Mouse (Mus musculus): Measurements from ENCODE around the gene Gm17617.

The Gm17617 gene

GRCm38 (mm10) chr13:55133448-55133847, at the start of gene Gm17617:
Gene Gm17617, minus strand, starts transcription at chr13:55133548.
- no peak for DNase-seq (ENCODE audit: low spot score)

DNA sequence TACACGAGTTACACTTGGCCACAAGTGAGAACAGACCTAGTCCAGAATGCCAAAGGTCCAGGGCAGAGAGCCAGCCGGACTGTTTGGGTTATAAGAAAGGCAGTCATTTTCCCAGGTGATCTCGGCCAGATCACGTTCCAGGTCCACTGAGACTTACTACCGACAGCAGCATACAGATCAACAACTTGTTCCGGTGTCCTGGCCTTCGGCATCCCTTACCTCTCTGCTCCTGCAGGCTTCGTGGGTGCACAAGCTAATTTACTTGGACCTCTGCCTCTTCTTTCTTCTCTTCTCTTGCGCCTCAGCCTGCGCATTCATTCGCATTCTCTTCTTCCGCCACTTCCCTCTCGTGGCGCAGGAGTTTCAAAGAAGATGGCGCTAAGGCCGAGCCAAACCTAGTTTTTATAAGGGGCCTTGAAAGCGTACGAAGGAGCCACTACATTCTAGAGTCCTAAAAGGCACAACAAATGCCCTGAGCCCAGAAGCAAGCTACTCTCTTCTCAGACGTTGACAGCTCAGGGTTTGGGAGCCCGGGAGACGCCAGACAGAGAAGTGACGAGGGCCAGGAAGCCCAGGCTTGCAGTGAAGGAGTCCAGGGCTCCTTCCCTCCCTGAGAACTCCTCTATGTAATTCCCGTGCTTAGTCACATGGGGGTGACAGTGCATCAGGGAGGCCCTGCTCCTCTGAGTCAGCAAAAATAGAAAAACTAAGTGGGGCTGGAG, 49.0 kb upstream of the Gm17617 start:
- DNase-seq (ENCODE audit: low spot score): peak; percentile 87

- no peak for DNase-seq (ENCODE audit: low spot score)
Measured at GRCm38 (mm10) chr13:55181786-55182172, 48.4 kb upstream of the Gm17617 start.

GRCm38 (mm10) chr13:55179591-55179990, 46.2 kb upstream of the Gm17617 start:
- DNase-seq (ENCODE audit: low spot score): no peak

DNA sequence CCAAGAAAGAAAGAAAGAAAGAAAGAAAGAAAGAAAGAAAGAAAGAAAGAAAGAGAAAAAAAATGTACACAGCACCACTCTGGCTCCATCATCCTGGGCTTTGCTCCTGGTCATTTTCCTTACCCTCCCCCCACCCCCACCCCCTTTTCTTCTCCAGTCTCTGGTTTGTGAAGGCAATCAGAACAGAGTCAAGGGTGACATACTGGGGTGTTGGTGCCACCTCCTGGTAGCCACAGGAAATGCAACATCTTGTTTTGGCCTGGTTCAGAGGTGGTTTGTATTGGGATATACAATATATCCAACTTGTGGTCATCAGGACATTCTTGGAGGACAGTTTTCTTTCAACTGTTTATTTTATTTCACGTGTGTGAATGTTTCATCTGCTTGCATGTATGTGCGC, 45.2 kb upstream of the Gm17617 start:
- DNase-seq (ENCODE audit: low spot score): peak; percentile 87

DNA sequence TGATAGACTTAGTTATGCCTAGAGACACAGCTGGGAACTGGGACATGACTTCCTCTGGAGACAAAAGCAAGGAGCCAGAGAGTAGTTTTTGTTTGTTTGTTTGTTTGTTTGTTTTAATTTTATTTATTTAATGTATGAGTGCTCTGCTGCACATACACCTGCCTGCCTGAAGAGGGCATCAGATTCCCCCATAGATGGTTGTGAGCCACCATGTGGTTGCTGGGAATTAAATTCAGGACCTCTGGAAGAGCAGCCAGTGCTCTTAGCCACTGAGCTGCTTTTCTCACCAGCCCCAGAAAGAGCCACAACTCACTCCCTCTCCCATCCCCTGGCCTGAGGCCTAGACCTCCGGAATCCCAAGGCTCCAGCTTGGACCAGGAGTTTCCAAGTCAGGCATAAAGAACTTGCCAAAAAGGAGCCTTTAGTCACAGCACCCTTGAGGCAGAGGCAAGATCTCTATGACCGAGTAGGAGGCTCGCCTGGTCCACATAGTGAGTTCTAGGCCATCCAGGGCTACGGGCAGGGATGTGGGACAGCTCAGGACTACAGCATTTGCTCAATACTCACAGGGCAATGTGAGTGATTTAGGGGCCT, 44.7 kb upstream of the Gm17617 start:
- no peak for DNase-seq (ENCODE audit: low spot score)

DNA sequence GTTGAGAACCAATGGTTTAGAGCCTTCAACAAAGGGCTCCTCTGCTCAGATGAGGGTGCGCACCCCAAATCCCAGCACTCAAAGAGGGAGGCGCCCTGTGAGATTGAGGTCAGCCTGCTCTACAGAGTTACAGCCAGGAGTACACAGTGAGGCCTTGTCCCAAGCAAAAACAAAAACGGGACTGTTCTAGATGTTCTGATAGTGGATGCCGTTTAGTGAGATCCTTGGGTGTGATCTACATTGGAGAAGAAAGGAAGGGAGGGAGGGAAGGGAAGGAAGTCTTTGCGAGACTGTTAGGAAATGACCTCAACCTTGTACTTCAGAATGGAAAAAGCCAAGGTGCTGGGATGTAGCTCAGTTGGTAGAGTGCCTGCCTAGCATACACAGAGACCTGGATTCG, 42.9 kb upstream of the Gm17617 start:
- no peak for DNase-seq (ENCODE audit: low spot score)

- DNase-seq (ENCODE audit: low spot score): no peak
Measured at GRCm38 (mm10) chr13:55174347-55174746, 41.0 kb upstream of the Gm17617 start.

DNA sequence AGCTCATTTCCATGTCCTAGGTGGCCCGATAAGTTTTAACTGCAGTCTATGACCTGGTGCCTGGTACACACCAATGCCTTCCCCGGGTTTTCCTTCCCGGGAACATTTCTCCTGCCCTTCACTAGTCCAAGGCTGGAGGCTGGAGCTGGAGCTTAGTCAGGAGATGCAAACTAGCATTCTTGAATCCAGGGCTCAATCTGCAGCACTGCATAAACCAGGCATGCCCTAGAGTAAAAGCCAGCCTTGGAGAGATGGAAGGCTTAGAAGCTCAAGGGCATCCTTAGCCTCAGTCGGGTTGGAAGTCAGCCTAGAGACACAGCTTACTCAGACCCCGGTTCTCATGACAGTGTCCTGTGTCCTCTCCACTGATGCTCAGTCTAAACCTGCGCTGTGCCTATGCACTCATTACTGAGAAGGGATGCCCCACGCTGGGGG, 39.0 kb upstream of the Gm17617 start:
- DNase-seq (ENCODE audit: low spot score): no peak

GRCm38 (mm10) chr13:55171517-55172335, 38.4 kb upstream of the Gm17617 start:
- DNase-seq (ENCODE audit: low spot score): peak; percentile 58

- no peak for DNase-seq (ENCODE audit: low spot score)
Measured at GRCm38 (mm10) chr13:55168958-55169369, 35.6 kb upstream of the Gm17617 start.

- DNase-seq (ENCODE audit: low spot score): no peak
Measured at GRCm38 (mm10) chr13:55168255-55168654, 34.9 kb upstream of the Gm17617 start.

DNA sequence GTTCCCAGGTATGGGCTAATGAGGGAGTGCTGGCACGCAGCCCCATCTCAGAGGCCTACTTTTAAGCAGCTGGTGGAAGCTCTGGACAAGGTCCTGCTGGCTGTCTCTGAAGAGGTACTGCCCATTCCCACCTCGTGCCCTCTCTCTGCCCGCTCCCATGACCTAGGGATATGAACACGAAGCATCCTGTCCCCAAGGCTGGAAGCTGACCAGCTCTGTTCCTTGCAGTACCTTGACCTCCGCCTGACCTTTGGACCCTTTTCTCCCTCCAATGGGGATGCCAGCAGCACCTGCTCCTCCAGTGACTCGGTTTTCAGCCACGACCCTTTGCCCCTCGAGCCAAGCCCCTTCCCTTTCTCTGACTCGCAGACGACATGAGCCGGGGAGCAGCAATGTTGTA, 34.5 kb upstream of the Gm17617 start:
- no peak for DNase-seq (ENCODE audit: low spot score)

DNA sequence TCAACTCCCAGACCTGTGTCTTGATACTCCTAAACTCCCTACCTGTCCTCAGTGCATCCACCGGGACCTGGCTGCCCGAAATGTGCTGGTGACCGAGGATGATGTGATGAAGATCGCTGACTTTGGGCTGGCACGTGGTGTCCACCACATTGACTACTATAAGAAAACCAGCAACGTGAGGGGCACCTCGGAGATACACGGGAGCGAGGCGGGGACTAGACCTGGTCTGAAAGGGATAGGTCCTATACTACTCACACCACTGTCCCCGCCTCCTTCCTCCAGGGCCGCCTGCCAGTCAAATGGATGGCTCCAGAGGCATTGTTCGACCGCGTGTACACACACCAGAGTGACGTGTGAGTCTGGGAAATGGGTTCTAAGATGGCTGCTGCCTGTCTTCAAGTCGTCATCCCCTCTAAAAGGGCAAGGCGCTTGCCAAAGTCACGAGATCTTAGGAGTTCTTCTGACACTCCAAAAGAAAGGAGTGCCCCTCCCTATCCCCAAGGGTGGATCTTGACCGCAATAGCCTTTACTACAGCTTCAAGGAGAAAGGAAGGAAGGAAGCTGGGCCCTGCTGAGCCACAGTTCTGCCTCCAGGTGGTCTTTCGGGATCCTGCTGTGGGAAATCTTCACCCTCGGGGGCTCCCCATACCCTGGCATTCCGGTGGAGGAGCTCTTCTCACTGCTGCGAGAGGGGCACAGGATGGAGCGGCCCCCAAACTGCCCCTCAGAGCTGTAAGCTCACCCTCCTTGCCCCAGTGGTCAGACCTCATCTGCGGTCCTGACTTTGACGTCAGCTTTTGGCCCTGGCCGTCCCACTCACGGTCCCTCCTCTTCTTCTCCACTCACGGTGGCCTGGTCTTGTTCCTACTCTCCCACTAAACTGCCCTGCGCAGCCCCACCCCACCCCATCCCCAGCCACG, 33.7 kb upstream of the Gm17617 start:
- DNase-seq (ENCODE audit: low spot score): no peak

GRCm38 (mm10) chr13:55165831-55166339, 32.5 kb upstream of the Gm17617 start:
- no peak for DNase-seq (ENCODE audit: low spot score)

GRCm38 (mm10) chr13:55163553-55163952, 30.2 kb upstream of the Gm17617 start:
- DNase-seq (ENCODE audit: low spot score): no peak

- DNase-seq (ENCODE audit: low spot score): no peak
Measured at GRCm38 (mm10) chr13:55162365-55162764, 29.0 kb upstream of the Gm17617 start.

GRCm38 (mm10) chr13:55153951-55154350, 20.6 kb upstream of the Gm17617 start:
- DNase-seq (ENCODE audit: low spot score): no peak

DNA sequence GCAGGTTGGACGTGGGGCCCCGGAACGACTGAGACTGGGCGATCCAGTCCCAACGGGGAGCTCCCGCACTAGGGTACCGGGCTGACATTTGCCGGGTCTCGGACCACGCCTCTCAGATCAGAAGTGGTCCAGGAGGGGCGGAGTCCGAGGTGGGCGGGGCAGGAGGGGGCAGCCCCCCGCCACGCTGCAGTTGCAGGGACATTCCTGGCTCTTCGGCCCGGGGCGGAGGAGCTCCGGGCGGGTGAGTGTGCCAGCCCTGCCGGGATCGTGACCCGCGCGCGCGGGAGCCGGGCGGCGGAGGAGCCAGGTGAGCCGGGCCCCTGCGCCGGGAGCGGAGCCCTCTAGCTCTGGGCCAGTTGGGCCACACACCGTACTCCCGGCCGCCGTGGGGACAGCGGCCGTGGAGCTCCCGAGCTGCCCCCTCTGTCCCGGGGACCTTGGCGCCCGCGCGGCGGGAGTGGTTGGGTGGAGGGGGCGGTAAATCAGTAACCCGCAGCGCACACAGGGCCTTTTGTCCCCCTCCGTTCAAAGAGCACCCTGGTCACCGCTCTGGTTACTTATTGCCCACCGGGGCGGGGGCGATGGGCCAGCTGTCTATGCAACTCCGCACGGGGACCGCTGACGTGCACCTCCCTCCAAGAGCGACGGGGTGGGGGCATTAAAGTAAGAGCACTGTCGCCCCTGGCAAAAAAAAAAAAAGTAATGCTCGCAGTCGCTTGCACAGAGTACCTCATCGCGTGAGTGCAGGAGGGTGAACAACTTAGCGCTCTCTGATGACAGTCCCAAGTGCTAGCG, 19.5 kb upstream of the Gm17617 start, which contains the start of gene Fgfr4:
Gene Fgfr4 (plus strand): TSS at position 20 of the 795 bp plus-strand sequence.
- DNase-seq (ENCODE audit: low spot score): peak; percentile 76

GRCm38 (mm10) chr13:55140271-55140670, 6.9 kb upstream of the Gm17617 start:
- DNase-seq (ENCODE audit: low spot score): no peak

DNA sequence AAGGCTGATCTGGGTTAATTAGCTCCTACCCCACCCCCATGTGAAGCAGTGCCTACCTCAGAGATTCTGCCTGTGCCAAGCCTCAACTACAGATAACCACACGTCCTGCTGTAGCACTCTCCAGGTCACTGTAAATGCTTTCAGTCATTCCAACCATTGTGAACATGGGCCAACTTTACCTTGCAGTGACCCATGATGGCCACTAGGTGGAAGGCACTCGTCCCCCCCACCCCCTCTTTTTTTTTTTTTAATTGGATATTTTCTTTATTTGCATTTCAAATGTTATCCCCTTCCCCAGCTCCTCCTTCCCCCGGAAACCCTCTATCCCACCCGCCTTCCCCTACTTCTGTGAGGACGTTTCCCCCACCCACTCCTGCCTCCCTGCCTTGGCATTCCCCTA, 2.0 kb upstream of the Gm17617 start:
- DNase-seq (ENCODE audit: low spot score): peak; percentile 30

Measured in embryo, embryonic 10 days (tissue).